Mouse (Mus musculus) spleen, adult 2 months (tissue): ENCODE data around the gene Gm11020.

Experiments used
- CTCF ChIP-seq: fragments of 200-500 bp; IDR thresholded peaks from 2 replicates; pipeline ENCODE4 v1.5.1; 2011; ENCODE audit warnings: mild to moderate bottlenecking, inconsistent platforms; ENCODE audit not compliant: insufficient read depth, insufficient read length, insufficient replicate concordance; ENCODE audit errors: extremely low read depth
- POLR2A ChIP-seq: fragments of 200-500 bp; IDR thresholded peaks from 2 replicates; pipeline ENCODE4 v1.6.1; 2011; ENCODE audit warnings: low read depth, low read length, inconsistent platforms

GRCm38 (mm10) chr8:104367398-104367797 lies 46.0 kb downstream of the Gm11020 start:
- TF ChIP-seq CTCF (no peak), POLR2A (no peak)
